Mouse (Mus musculus) forebrain, embryonic 10.5 days (tissue): ENCODE results near the gene Slc25a51. TPM values are rescaled to one million over a fixed set of nuclear protein-coding genes. Genes with fewer than 3 reads are reported as not detected.

Source experiments
- DNase-seq: peaks from one replicate; pipeline ENCODE4 v3.0.0-alpha.2; 2017; ENCODE audit warnings: low spot score; ENCODE audit errors: extremely low spot score
- H3K27ac ChIP-seq: fragments of 300-500 bp; sonication (generic); 2 replicates; pipeline ENCODE4 v1.5.1; 2016; ENCODE audit warnings: mild to moderate bottlenecking
- H3K27me3 ChIP-seq: fragments of 300-500 bp; sonication (generic); 2 replicates; pipeline ENCODE4 v1.6.1; 2016; ENCODE audit warnings: mild to moderate bottlenecking; ENCODE audit not compliant: poor library complexity, severe bottlenecking
- H3K36me3 ChIP-seq: fragments of 300-500 bp; sonication (generic); replicated peaks from 2 replicates; pipeline ENCODE4 v1.6.1; 2016; ENCODE audit warnings: mild to moderate bottlenecking, moderate library complexity
- H3K4me1 ChIP-seq: fragments of 300-500 bp; sonication (generic); 2 replicates; pipeline ENCODE4 v1.6.1; 2016
- H3K4me3 ChIP-seq: fragments of 300-500 bp; sonication (generic); 2 replicates; pipeline ENCODE4 v1.5.1; 2016; ENCODE audit warnings: mild to moderate bottlenecking, moderate library complexity
- H3K9me3 ChIP-seq: fragments of 300-500 bp; sonication (generic); 2 replicates; pipeline ENCODE4 v1.6.1; 2016; ENCODE audit warnings: mild to moderate bottlenecking, moderate library complexity
- WGBS: fragments of 180-500 bp; shearing (Covaris S2); methylation state at CpG from one replicate; pipeline ENCODE4 v1.1.7; 2016; 5-methylcytosine and 5-hydroxymethylcytosine counted together
- polyA plus RNA-seq: library from polyadenylated mRNA; unstranded; fragments of >200 nt; fragmentation: Nextera tagmentation; extraction: Ambion mirVana; gene quantifications from 2 replicates; pipeline ENCODE4 v1.2.1, GENCODE M21; 2016

Slc25a51 gene
- 78.5 and 83.3 TPM in 2 replicates for polyA plus RNA-seq

GRCm38 (mm10) chr4:45408427-45409132, at the start of gene Slc25a51:
Gene Slc25a51 (minus strand): TSS chr4:45408766.
- DNase-seq, result peak; percentile 89
- under 1% methylated on average over 67 of the region's 67 CpGs for WGBS

DNA sequence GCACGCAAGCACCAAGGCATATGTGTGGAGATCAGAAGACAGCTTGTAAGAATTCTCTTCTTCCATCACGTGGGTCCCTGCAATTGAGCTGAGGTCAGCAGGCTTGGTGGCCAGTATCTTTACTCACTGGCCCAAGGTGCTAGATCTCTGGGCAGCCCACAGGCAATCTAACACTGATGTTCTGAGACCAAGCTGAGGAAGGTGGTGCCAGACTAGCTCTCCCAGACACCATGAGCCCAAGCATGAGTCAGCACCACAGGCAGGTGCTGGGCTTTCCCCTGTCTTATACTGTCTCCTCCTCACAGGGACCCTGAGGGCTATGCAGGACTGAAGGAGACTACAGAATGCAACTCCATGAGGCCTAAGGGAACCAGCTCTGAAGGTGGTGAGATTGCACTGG, 49.0 kb upstream of the Slc25a51 start:
- WGBS, result 94% methylated on average over 2 of the region's 2 CpGs
- H3K4me3 ChIP-seq, result no peak overlapping the region
- DNase-seq, result no peak
- peaks cover 49% of the 10 kb centered on the region for H3K4me1 ChIP-seq
- 0 out of 2 replicates have a peak overlapping the region, but pooled peaks have one; percentile 30 for H3K27ac ChIP-seq
- no peaks in the 10 kb centered on the region for H3K27me3 ChIP-seq
- no peaks in the 10 kb centered on the region for H3K9me3 ChIP-seq
- peaks cover 28% of the 10 kb centered on the region for H3K36me3 ChIP-seq

More at GRCm38 (mm10) chr4:45408427-45409132, at the start of gene Slc25a51:
- Histone ChIP-seq H3K27me3 (peaks cover 15% of the 10 kb centered on the region; the same call in 1 of the 2 replicates), H3K4me3 (peak within 1 kb of the TSS; percentile 99), H3K4me1 (peaks cover 42% of the 10 kb centered on the region), H3K27ac (peak within 1 kb of the TSS; percentile 95), H3K9me3 (no peaks in the 10 kb centered on the region), H3K36me3 (peaks cover 18% of the 10 kb centered on the region)

DNA sequence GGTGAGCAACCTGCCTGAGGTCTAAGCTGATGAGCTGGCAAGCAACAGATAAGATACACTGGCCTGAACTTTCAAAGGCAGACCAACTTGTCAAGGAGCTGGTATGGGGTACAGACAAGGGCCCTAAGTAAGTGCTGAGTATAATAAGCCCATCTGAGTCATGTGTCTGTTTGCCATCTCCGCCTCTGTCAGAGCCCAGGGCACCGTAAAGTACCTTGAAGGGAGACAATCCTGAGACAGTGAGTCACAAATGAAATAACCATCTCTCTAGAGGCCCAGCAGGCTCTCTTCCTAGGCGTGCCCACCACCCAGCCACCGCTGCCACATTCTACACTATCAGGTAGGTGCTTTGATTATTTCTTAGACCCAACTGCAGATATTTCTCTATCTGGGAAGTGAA, 46.4 kb upstream of the Slc25a51 start:
- peaks cover 28% of the 10 kb centered on the region for H3K36me3 ChIP-seq
- H3K9me3 ChIP-seq, result no peaks in the 10 kb centered on the region
- WGBS, result 91% methylated on average over 4 of the region's 4 CpGs
- DNase-seq, result no peak
- H3K4me3 ChIP-seq, result no peak overlapping the region
- H3K27ac ChIP-seq, result no peak overlapping the region
- H3K27me3 ChIP-seq, result peaks cover 9% of the 10 kb centered on the region; the same call in 1 of the 2 replicates
- H3K4me1 ChIP-seq, result peaks cover 49% of the 10 kb centered on the region

DNA sequence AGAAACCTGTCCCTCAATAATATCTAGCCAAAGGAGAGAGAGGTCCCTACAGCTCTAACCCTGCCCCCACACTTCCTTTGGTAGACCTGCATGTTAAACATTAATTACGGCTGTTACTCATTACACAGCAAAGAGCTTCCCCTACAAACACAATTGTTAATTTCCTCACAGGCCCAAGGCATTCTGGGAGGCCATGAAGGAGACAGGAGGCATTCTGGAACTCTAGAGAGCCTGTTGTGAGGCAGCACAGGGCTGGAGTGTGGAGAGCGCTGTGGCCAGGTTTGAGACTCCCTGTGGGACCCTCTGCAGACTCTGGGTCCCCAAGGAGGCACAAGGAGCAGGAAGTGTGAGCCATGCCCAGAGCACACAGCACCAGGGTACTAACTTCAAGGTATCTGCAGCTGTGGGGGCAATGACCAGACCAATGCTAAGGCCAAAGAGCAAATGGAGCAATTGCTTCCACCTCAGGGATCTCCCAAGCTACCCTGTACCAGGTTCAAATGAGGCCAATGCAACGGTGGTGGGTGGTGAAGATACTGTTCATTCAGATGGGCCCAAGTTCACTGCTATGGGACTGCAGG, 44.8 kb upstream of the Slc25a51 start:
- no peak for DNase-seq
- WGBS, result 71% methylated on average over 3 of the region's 3 CpGs
- H3K36me3 ChIP-seq, result peaks cover 28% of the 10 kb centered on the region
- peaks cover 55% of the 10 kb centered on the region for H3K4me1 ChIP-seq
- H3K27ac ChIP-seq, result peak overlapping the region; percentile 67; the same call in 1 of the 2 replicates
- peaks cover 9% of the 10 kb centered on the region; the same call in 1 of the 2 replicates for H3K27me3 ChIP-seq
- H3K4me3 ChIP-seq, result no peak overlapping the region
- H3K9me3 ChIP-seq, result no peaks in the 10 kb centered on the region

GRCm38 (mm10) chr4:45452569-45453111, 44.1 kb upstream of the Slc25a51 start:
- 75% methylated on average over 7 of the region's 7 CpGs for WGBS
- DNase-seq, result no peak
- Histone ChIP-seq H3K27ac (peak overlapping the region; percentile 67; the same call in 1 of the 2 replicates), H3K4me1 (peaks cover 56% of the 10 kb centered on the region), H3K4me3 (no peak overlapping the region), H3K36me3 (peaks cover 21% of the 10 kb centered on the region), H3K9me3 (no peaks in the 10 kb centered on the region), H3K27me3 (peaks cover 10% of the 10 kb centered on the region; the same call in 1 of the 2 replicates)

- H3K4me1 ChIP-seq, result peaks cover 74% of the 10 kb centered on the region
- H3K9me3 ChIP-seq, result no peaks in the 10 kb centered on the region
- no peak for DNase-seq
- no peak overlapping the region for H3K27ac ChIP-seq
- H3K36me3 ChIP-seq, result peaks cover 33% of the 10 kb centered on the region
- peaks cover 29% of the 10 kb centered on the region for H3K27me3 ChIP-seq
- 71% methylated on average over 5 of the region's 5 CpGs for WGBS
- H3K4me3 ChIP-seq, result no peak overlapping the region
Measured at GRCm38 (mm10) chr4:45449012-45449411, 40.4 kb upstream of the Slc25a51 start.

- no peak for DNase-seq
- Histone ChIP-seq H3K27me3 (peaks cover 29% of the 10 kb centered on the region), H3K27ac (no peak overlapping the region), H3K9me3 (no peaks in the 10 kb centered on the region), H3K4me1 (peaks cover 71% of the 10 kb centered on the region), H3K36me3 (peaks cover 37% of the 10 kb centered on the region), H3K4me3 (no peak overlapping the region)
- 83% methylated on average over 7 of the region's 7 CpGs for WGBS
Measured at GRCm38 (mm10) chr4:45448481-45448880, 39.9 kb upstream of the Slc25a51 start.

DNA sequence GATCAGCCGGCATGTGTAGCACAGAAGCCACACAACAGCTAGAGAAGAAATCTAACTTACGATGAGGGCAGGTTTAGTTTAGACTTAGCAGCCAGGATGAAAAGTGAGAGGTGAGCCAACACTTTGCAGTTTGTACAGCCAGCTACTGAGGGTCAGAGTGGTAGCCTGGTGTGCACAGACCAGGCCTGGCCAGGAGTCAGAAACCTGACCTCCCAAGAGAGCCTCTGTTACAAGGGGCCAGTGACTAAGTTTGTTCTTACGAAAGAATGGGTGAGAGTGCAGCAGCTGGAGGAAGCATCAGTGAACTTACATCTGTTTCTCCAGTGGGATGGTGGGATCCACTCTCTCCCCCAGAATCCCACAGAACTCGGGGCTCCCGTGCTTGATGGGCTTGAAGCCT, 38.6 kb upstream of the Slc25a51 start:
- WGBS, result 91% methylated on average over 5 of the region's 5 CpGs
- H3K9me3 ChIP-seq, result no peaks in the 10 kb centered on the region
- no peak overlapping the region for H3K4me3 ChIP-seq
- peaks cover 71% of the 10 kb centered on the region for H3K4me1 ChIP-seq
- no peak overlapping the region for H3K27ac ChIP-seq
- peaks cover 29% of the 10 kb centered on the region for H3K27me3 ChIP-seq
- DNase-seq, result no peak
- H3K36me3 ChIP-seq, result peaks cover 47% of the 10 kb centered on the region

- Histone ChIP-seq H3K27ac (no peak overlapping the region), H3K4me1 (peaks cover 63% of the 10 kb centered on the region), H3K9me3 (no peaks in the 10 kb centered on the region), H3K27me3 (peaks cover 20% of the 10 kb centered on the region), H3K36me3 (peaks cover 61% of the 10 kb centered on the region), H3K4me3 (no peak overlapping the region)
- 76% methylated on average over 3 of the region's 3 CpGs for WGBS
- no peak for DNase-seq
Measured at GRCm38 (mm10) chr4:45445235-45445634, 36.7 kb upstream of the Slc25a51 start.

GRCm38 (mm10) chr4:45444813-45445212, 36.2 kb upstream of the Slc25a51 start:
- 76% methylated on average over 4 of the region's 4 CpGs for WGBS
- H3K36me3 ChIP-seq, result peaks cover 65% of the 10 kb centered on the region
- peaks cover 59% of the 10 kb centered on the region for H3K4me1 ChIP-seq
- no peaks in the 10 kb centered on the region for H3K9me3 ChIP-seq
- peaks cover 20% of the 10 kb centered on the region for H3K27me3 ChIP-seq
- no peak for DNase-seq
- 0 out of 2 replicates have a peak overlapping the region, but pooled peaks have one; percentile 20 for H3K27ac ChIP-seq
- H3K4me3 ChIP-seq, result no peak overlapping the region

DNA sequence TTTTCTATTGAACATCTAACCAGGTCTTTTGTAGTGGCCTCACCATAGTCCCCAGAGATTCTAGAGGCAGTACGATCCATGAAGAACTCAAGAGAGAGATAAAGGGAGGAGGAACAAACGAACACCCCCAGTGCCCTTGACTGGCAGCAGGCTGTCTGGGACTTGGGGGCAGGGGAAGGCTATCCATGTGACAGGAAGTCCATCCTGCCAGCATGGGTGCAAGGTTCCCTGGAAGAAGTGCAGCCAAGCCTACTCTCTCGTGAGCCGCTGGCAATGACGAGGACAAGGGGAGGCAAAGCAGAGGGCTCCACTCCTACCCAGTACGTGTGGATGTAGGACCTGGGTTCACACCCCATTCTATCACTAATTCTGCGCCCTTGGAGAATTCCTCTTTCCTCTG, 35.1 kb upstream of the Slc25a51 start:
- DNase-seq, result no peak
- peaks cover 54% of the 10 kb centered on the region for H3K4me1 ChIP-seq
- no peak overlapping the region for H3K4me3 ChIP-seq
- WGBS, result 92% methylated on average over 7 of the region's 7 CpGs
- H3K36me3 ChIP-seq, result peaks cover 67% of the 10 kb centered on the region
- no peaks in the 10 kb centered on the region for H3K9me3 ChIP-seq
- H3K27me3 ChIP-seq, result peaks cover 20% of the 10 kb centered on the region
- no peak overlapping the region for H3K27ac ChIP-seq

DNA sequence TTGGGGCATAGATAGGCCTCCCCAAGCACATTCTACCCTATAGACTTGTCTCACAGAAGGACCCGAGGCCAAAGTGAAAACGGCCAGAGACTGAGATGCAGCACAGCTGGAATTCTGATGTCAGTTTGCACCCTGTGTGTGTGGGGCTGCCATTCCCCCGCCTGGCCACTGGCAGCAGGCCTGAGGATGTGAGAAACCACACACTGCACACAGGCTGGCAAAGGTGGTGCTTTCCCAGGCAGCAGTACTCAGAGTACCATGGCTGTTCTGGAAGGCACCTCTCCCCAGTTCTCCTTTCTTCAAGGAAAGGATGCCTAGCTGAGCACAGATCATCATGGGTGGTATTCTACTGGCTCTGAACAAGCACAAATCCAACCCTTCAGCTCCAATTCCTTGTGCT, 33.7 kb upstream of the Slc25a51 start:
- WGBS, result 78% methylated on average over 3 of the region's 3 CpGs

GRCm38 (mm10) chr4:45441778-45442177, 33.2 kb upstream of the Slc25a51 start:
- DNase-seq, result no peak
- H3K27ac ChIP-seq, result peak overlapping the region; percentile 4; the same call in 1 of the 2 replicates
- H3K9me3 ChIP-seq, result no peaks in the 10 kb centered on the region
- H3K27me3 ChIP-seq, result peaks cover 11% of the 10 kb centered on the region
- no peak overlapping the region for H3K4me3 ChIP-seq
- peaks cover 62% of the 10 kb centered on the region for H3K4me1 ChIP-seq
- peaks cover 60% of the 10 kb centered on the region for H3K36me3 ChIP-seq
- WGBS, result 65% methylated on average over 1 of the region's 1 CpGs

More for the DNA sequence above, 33.7 kb upstream of the Slc25a51 start:
- no peaks in the 10 kb centered on the region for H3K9me3 ChIP-seq
- H3K36me3 ChIP-seq, result peaks cover 65% of the 10 kb centered on the region
- peaks cover 57% of the 10 kb centered on the region for H3K4me1 ChIP-seq
- H3K4me3 ChIP-seq, result no peak overlapping the region
- H3K27ac ChIP-seq, result peak overlapping the region; percentile 4; the same call in 1 of the 2 replicates
- no peak for DNase-seq
- peaks cover 15% of the 10 kb centered on the region for H3K27me3 ChIP-seq
